Mouse (Mus musculus): ENCODE data around the gene Itgb4.
"Not testable (repeated sequence)": the region's sequence is repeated elsewhere in the genome, so short reads cannot be mapped to it uniquely, and the experiment has no call there.

Itgb4 gene

GRCm38 (mm10) chr11:116008832-116009375, 34.4 kb downstream of the Itgb4 start:
- no peak for DNase-seq (ENCODE audit: low spot score in 2 of 2)

GRCm38 (mm10) chr11:116009661-116010060, 35.2 kb downstream of the Itgb4 start:
- DNase-seq (ENCODE audit: low spot score in 2 of 2): no peak

- DNase-seq (ENCODE audit: low spot score in 2 of 2): no peak
Measured at GRCm38 (mm10) chr11:116010146-116010545, 35.6 kb downstream of the Itgb4 start.

GRCm38 (mm10) chr11:116010948-116011347, 36.4 kb downstream of the Itgb4 start:
- DNase-seq (ENCODE audit: low spot score in 2 of 2): no peak

GRCm38 (mm10) chr11:116011529-116012261, 37.2 kb downstream of the Itgb4 start:
- no peak for DNase-seq (ENCODE audit: low spot score in 2 of 2)

- DNase-seq (ENCODE audit: low spot score in 2 of 2): peak; percentile 68 to 71
Measured at GRCm38 (mm10) chr11:116012262-116012947, 37.9 kb downstream of the Itgb4 start, which contains the start of gene Galk1. Galk1 (minus strand) TSS chr11:116012719.

GRCm38 (mm10) chr11:116014821-116015220, 40.3 kb downstream of the Itgb4 start:
- no peak for DNase-seq (ENCODE audit: low spot score in 2 of 2)

- no peak for DNase-seq (ENCODE audit: low spot score in 2 of 2)
Measured at GRCm38 (mm10) chr11:116018106-116018505, 43.6 kb downstream of the Itgb4 start.

GRCm38 (mm10) chr11:116018867-116019266, 44.4 kb downstream of the Itgb4 start:
- not testable (repeated sequence) for DNase-seq (ENCODE audit: low spot score in 2 of 2)

GRCm38 (mm10) chr11:116019360-116019791, 44.9 kb downstream of the Itgb4 start:
- no peak for DNase-seq (ENCODE audit: low spot score in 2 of 2)

- DNase-seq (ENCODE audit: low spot score in 2 of 2): no peak
Measured at GRCm38 (mm10) chr11:116019976-116020411, 45.5 kb downstream of the Itgb4 start.

- no peak for DNase-seq (ENCODE audit: low spot score in 2 of 2)
Measured at GRCm38 (mm10) chr11:116020519-116020922, 46.0 kb downstream of the Itgb4 start.

- DNase-seq (ENCODE audit: low spot score in 2 of 2): no peak
Measured at GRCm38 (mm10) chr11:116021328-116022220, 47.1 kb downstream of the Itgb4 start.

GRCm38 (mm10) chr11:116022256-116022780, 47.8 kb downstream of the Itgb4 start:
- DNase-seq (ENCODE audit: low spot score in 2 of 2): no peak

- DNase-seq (ENCODE audit: low spot score in 2 of 2): not testable (repeated sequence)
Measured at GRCm38 (mm10) chr11:116023074-116023770, 48.7 kb downstream of the Itgb4 start.

- DNase-seq (ENCODE audit: low spot score in 2 of 2): peak in 1 of 2 experiments; percentile 69
Measured at GRCm38 (mm10) chr11:116023771-116024355, 49.4 kb downstream of the Itgb4 start.

- DNase-seq (ENCODE audit: low spot score in 2 of 2): peak; percentile 95 to 99
Measured at GRCm38 (mm10) chr11:116024356-116024808, 49.9 kb downstream of the Itgb4 start.

GRCm38 (mm10) chr11:116025056-116025845, 50.7 kb downstream of the Itgb4 start:
- DNase-seq (ENCODE audit: low spot score in 2 of 2): no peak

- DNase-seq (ENCODE audit: low spot score in 2 of 2): no peak
Measured at GRCm38 (mm10) chr11:116027756-116028155, 53.2 kb downstream of the Itgb4 start, which contains the start of gene H3f3b. H3f3b (minus strand) TSS chr11:116027962.
